Mouse (Mus musculus) liver, postnatal 0 days (tissue): ENCODE measurements at regions not wholly inside any gene's neighbourhood (a gene's known extent, or its start where the extent isn't known, plus 50 kb on each side); places are given as distances from the start of the nearest gene placed in this dataset.

Source experiments
- CTCF ChIP-seq: sonication (generic); IDR thresholded peaks from 2 replicates; pipeline ENCODE4 v1.5.1; 2016; ENCODE audit warnings: antibody characterized with exemption, low read depth
- EP300 ChIP-seq: IDR thresholded peaks from 2 replicates; pipeline ENCODE4 v1.6.1; 2016; ENCODE audit warnings: antibody characterized with exemption, low read depth, mild to moderate bottlenecking

GRCm38 (mm10) chr11:24631651-24632050 lies 553.8 kb downstream of the Bcl11a start:
- TF ChIP-seq CTCF = no peak
- TF ChIP-seq EP300 = no peak
